Mouse (Mus musculus) midbrain, embryonic 12.5 days (tissue): ENCODE data around the gene Ccn2. TPM values are rescaled to one million over a fixed set of nuclear protein-coding genes. Genes with fewer than 3 reads are reported as not detected.
"Not testable (repeated sequence)": the region's sequence is repeated elsewhere in the genome, so short reads cannot be mapped to it uniquely, and the experiment has no call there.

Experiments
- ATAC-seq: fragments of 200-750 bp; cut with Nextera tagmentation; 2 replicates; pipeline ENCODE4 v1.8.0; 2017; ENCODE audit warnings: low read depth, moderate TSS enrichment, moderate library complexity; ENCODE audit not compliant: low FRiP score
- H3K27ac ChIP-seq: fragments of 300-500 bp; sonication (generic); replicated peaks from 2 replicates; pipeline ENCODE4 v1.5.1; 2016; ENCODE audit warnings: mild to moderate bottlenecking
- H3K27me3 ChIP-seq: fragments of 300-500 bp; sonication (generic); 2 replicates; pipeline ENCODE4 v1.6.1; 2016; ENCODE audit warnings: mild to moderate bottlenecking
- H3K36me3 ChIP-seq: fragments of 300-500 bp; sonication (generic); 2 replicates; pipeline ENCODE4 v1.6.1; 2016
- H3K4me1 ChIP-seq: fragments of 300-500 bp; sonication (generic); 2 replicates; pipeline ENCODE4 v1.6.1; 2016
- H3K4me2 ChIP-seq: fragments of 300-500 bp; sonication (generic); replicated peaks from 2 replicates; pipeline ENCODE4 v1.6.1; 2016; ENCODE audit warnings: mild to moderate bottlenecking, moderate library complexity
- H3K4me3 ChIP-seq: fragments of 300-500 bp; sonication (generic); 2 replicates; pipeline ENCODE4 v1.5.1; 2016; ENCODE audit warnings: mild to moderate bottlenecking
- H3K9ac ChIP-seq: fragments of 300-500 bp; sonication (generic); replicated peaks from 2 replicates; pipeline ENCODE4 v1.6.1; 2016; ENCODE audit warnings: mild to moderate bottlenecking, moderate library complexity
- H3K9me3 ChIP-seq: fragments of 300-500 bp; sonication (generic); 2 replicates; pipeline ENCODE4 v1.6.1; 2016; ENCODE audit warnings: mild to moderate bottlenecking
- WGBS: fragments of 180-500 bp; shearing (Covaris S2); methylation state at CpG from one replicate; pipeline ENCODE4 v1.1.7; 2016; 5-methylcytosine and 5-hydroxymethylcytosine counted together
- polyA plus RNA-seq: library from polyadenylated mRNA; unstranded; fragments of >200 nt; fragmentation: Nextera tagmentation; extraction: Ambion mirVana; gene quantifications from 2 replicates; pipeline ENCODE4 v1.2.1, GENCODE M21; 2016

The Ccn2 gene
- polyA plus RNA-seq, 1 experiment from 2014 or later: 6.2 TPM

GRCm38 (mm10) chr10:24609146-24609545 is 13.9 kb downstream of the Ccn2 start:
- H3K4me1 ChIP-seq: no peaks in the 10 kb centered on the region
- no peak for ATAC-seq
- H3K27me3 ChIP-seq: no peaks in the 10 kb centered on the region
- 0 out of 2 replicates have a peak, but pooled peaks cover 2% of the 10 kb centered on the region for H3K9me3 ChIP-seq
- H3K4me2 ChIP-seq: no peak overlapping the region
- no peak overlapping the region for H3K9ac ChIP-seq
- H3K27ac ChIP-seq: no peak overlapping the region
- no peak overlapping the region for H3K4me3 ChIP-seq
- WGBS: 87% methylated on average over 3 of the region's 3 CpGs
- H3K36me3 ChIP-seq: no peaks in the 10 kb centered on the region

GRCm38 (mm10) chr10:24609766-24610165 is 14.5 kb downstream of the Ccn2 start:
- Histone ChIP-seq H3K4me2 (no peak overlapping the region), H3K27me3 (no peaks in the 10 kb centered on the region), H3K9me3 (no peaks in the 10 kb centered on the region), H3K4me1 (no peaks in the 10 kb centered on the region), H3K27ac (no peak overlapping the region), H3K4me3 (no peak overlapping the region), H3K36me3 (no peaks in the 10 kb centered on the region), H3K9ac (no peak overlapping the region)
- WGBS: 92% methylated on average over 9 of the region's 9 CpGs
- ATAC-seq: no peak

- H3K27me3 ChIP-seq: no peaks in the 10 kb centered on the region
- 88% methylated on average over 4 of the region's 4 CpGs for WGBS
- no peak overlapping the region for H3K4me2 ChIP-seq
- H3K4me1 ChIP-seq: no peaks in the 10 kb centered on the region
- ATAC-seq: no peak
- no peaks in the 10 kb centered on the region for H3K36me3 ChIP-seq
- no peak overlapping the region for H3K27ac ChIP-seq
- no peak overlapping the region for H3K4me3 ChIP-seq
- no peak overlapping the region for H3K9ac ChIP-seq
- no peaks in the 10 kb centered on the region for H3K9me3 ChIP-seq
Measured at GRCm38 (mm10) chr10:24614726-24615125, 19.5 kb downstream of the Ccn2 start.

- WGBS: 78% methylated on average over 6 of the region's 6 CpGs
- Histone ChIP-seq H3K27ac (no peak overlapping the region), H3K4me2 (no peak overlapping the region)
Measured at GRCm38 (mm10) chr10:24615799-24616198, 20.6 kb downstream of the Ccn2 start.

GRCm38 (mm10) chr10:24616572-24616971 is 21.3 kb downstream of the Ccn2 start:
- not testable (repeated sequence) for H3K4me1 ChIP-seq, ATAC-seq, H3K4me2 ChIP-seq, H3K4me3 ChIP-seq, H3K36me3 ChIP-seq, H3K9me3 ChIP-seq, H3K9ac ChIP-seq, H3K27ac ChIP-seq, H3K27me3 ChIP-seq
- WGBS: 96% methylated on average over 1 of the region's 1 CpGs

More at GRCm38 (mm10) chr10:24615799-24616198, 20.6 kb downstream of the Ccn2 start:
- Histone ChIP-seq H3K9ac (no peak overlapping the region), H3K4me3 (no peak overlapping the region), H3K36me3 (no peaks in the 10 kb centered on the region), H3K4me1 (no peaks in the 10 kb centered on the region), H3K9me3 (no peaks in the 10 kb centered on the region), H3K27me3 (no peaks in the 10 kb centered on the region)
- ATAC-seq: no peak

GRCm38 (mm10) chr10:24621572-24621971 is 26.3 kb downstream of the Ccn2 start:
- no peaks in the 10 kb centered on the region for H3K9me3 ChIP-seq
- 45% methylated on average over 9 of the region's 9 CpGs for WGBS
- H3K27ac ChIP-seq: no peak overlapping the region
- no peak overlapping the region for H3K9ac ChIP-seq
- H3K4me2 ChIP-seq: no peak overlapping the region
- H3K4me1 ChIP-seq: peaks cover 2% of the 10 kb centered on the region; the same call in 1 of the 2 replicates
- H3K36me3 ChIP-seq: no peaks in the 10 kb centered on the region
- no peak for ATAC-seq
- no peaks in the 10 kb centered on the region for H3K27me3 ChIP-seq
- H3K4me3 ChIP-seq: no peak overlapping the region

- no peak for ATAC-seq
- Histone ChIP-seq H3K36me3 (no peaks in the 10 kb centered on the region), H3K9ac (no peak overlapping the region), H3K9me3 (no peaks in the 10 kb centered on the region), H3K4me1 (peaks cover 2% of the 10 kb centered on the region; the same call in 1 of the 2 replicates), H3K27ac (no peak overlapping the region), H3K4me3 (no peak overlapping the region), H3K4me2 (no peak overlapping the region), H3K27me3 (no peaks in the 10 kb centered on the region)
- WGBS: 27% methylated on average over 7 of the region's 7 CpGs
Measured at GRCm38 (mm10) chr10:24622586-24622985, 27.3 kb downstream of the Ccn2 start.

GRCm38 (mm10) chr10:24625060-24625701 is 29.9 kb downstream of the Ccn2 start:
- Histone ChIP-seq H3K4me3 (no peak overlapping the region), H3K4me2 (peak overlapping the region; percentile 25), H3K9ac (no peak overlapping the region), H3K27ac (no peak overlapping the region), H3K27me3 (no peaks in the 10 kb centered on the region), H3K36me3 (no peaks in the 10 kb centered on the region), H3K4me1 (peaks cover 2% of the 10 kb centered on the region; the same call in 1 of the 2 replicates), H3K9me3 (no peaks in the 10 kb centered on the region)
- ATAC-seq: peak; percentile 44
- WGBS: 36% methylated on average over 24 of the region's 24 CpGs

GRCm38 (mm10) chr10:24627262-24627661 is 32.0 kb downstream of the Ccn2 start:
- WGBS: 72% methylated on average over 12 of the region's 12 CpGs
- H3K4me3 ChIP-seq: no peak overlapping the region
- ATAC-seq: no peak

GRCm38 (mm10) chr10:24628466-24628865 is 33.2 kb downstream of the Ccn2 start:
- H3K9ac ChIP-seq: no peak overlapping the region
- no peaks in the 10 kb centered on the region for H3K9me3 ChIP-seq
- ATAC-seq: no peak
- H3K4me2 ChIP-seq: no peak overlapping the region
- WGBS: 79% methylated on average over 9 of the region's 9 CpGs
- peaks cover 2% of the 10 kb centered on the region; the same call in 1 of the 2 replicates for H3K4me1 ChIP-seq
- H3K27ac ChIP-seq: no peak overlapping the region
- no peak overlapping the region for H3K4me3 ChIP-seq
- no peaks in the 10 kb centered on the region for H3K27me3 ChIP-seq
- no peaks in the 10 kb centered on the region for H3K36me3 ChIP-seq

More at GRCm38 (mm10) chr10:24627262-24627661, 32.0 kb downstream of the Ccn2 start:
- Histone ChIP-seq H3K9me3 (no peaks in the 10 kb centered on the region), H3K4me2 (no peak overlapping the region), H3K27ac (no peak overlapping the region), H3K9ac (no peak overlapping the region), H3K4me1 (peaks cover 2% of the 10 kb centered on the region; the same call in 1 of the 2 replicates), H3K36me3 (no peaks in the 10 kb centered on the region), H3K27me3 (no peaks in the 10 kb centered on the region)

GRCm38 (mm10) chr10:24629086-24629720 is 34.0 kb downstream of the Ccn2 start:
- no peak overlapping the region for H3K4me2 ChIP-seq
- H3K27ac ChIP-seq: no peak overlapping the region
- peaks cover 2% of the 10 kb centered on the region; the same call in 1 of the 2 replicates for H3K4me1 ChIP-seq
- no peaks in the 10 kb centered on the region for H3K9me3 ChIP-seq
- H3K36me3 ChIP-seq: no peaks in the 10 kb centered on the region
- H3K4me3 ChIP-seq: no peak overlapping the region
- WGBS: 86% methylated on average over 9 of the region's 9 CpGs
- no peak for ATAC-seq
- H3K9ac ChIP-seq: no peak overlapping the region
- H3K27me3 ChIP-seq: no peaks in the 10 kb centered on the region

GRCm38 (mm10) chr10:24630469-24631081 is 35.3 kb downstream of the Ccn2 start:
- H3K4me1 ChIP-seq: no peaks in the 10 kb centered on the region
- 26% methylated on average over 18 of the region's 18 CpGs for WGBS
- no peaks in the 10 kb centered on the region for H3K9me3 ChIP-seq
- peak overlapping the region; percentile 27 for H3K4me2 ChIP-seq
- peak; percentile 45; the same call in 1 of the 2 replicates for ATAC-seq
- H3K27ac ChIP-seq: no peak overlapping the region
- H3K27me3 ChIP-seq: no peaks in the 10 kb centered on the region
- no peak overlapping the region for H3K9ac ChIP-seq
- H3K4me3 ChIP-seq: no peak overlapping the region
- no peaks in the 10 kb centered on the region for H3K36me3 ChIP-seq
